In genomic region chr19:29515991-29516390, GRCm38 (mm10) we compare ENCODE assay signal across 26 mouse cellular contexts. TPM values are rescaled to one million over a fixed set of nuclear protein-coding genes. Genes with fewer than 3 reads are reported as not detected.
DNase-seq lines count a peak whose midpoint lies in the region; ATAC-seq and TF ChIP-seq lines count a peak whose summit lies in the region.
"Had no signal": no experiment of that assay in that cellular context is flagged by ENCODE, and none has a peak within 500 bp of the region (broad histone marks: within the 10 kb centered on the region; RNA-seq: fewer than 3 reads in every experiment).

No protein-coding gene starts in this region.

- no peaks in the 10 kb centered on the region for H3K27me3 ChIP-seq in E14TG2a.4 (ENCODE audit: insufficient read depth, low read length)
- H3K27me3 ChIP-seq: embryonic facial prominence, embryonic 12.5 days; embryonic facial prominence, embryonic 15.5 days; forebrain, embryonic 12.5 days; forebrain, embryonic 15.5 days; heart, embryonic 13.5 days; hindbrain, embryonic 12.5 days; hindbrain, embryonic 15.5 days had no signal

- ATAC-seq in erythroblast, adult 5-6 weeks (replicated peaks; ENCODE audit: low FRiP score, poor library complexity, severe bottlenecking): no peak
- ATAC-seq: activated CD4-positive, CD25-positive, alpha-beta regulatory T cell, adult 4 months; forebrain, embryonic 15.5 days had no signal

- intact Hi-C loops in heart, postnatal 36 days (cut with DNase I): no loop called here

- peaks cover 7% of the 10 kb centered on the region; the same call in 1 of the 2 replicates for H3K36me3 ChIP-seq in E14TG2a.4 (ENCODE audit: insufficient read depth, low read length)
- H3K36me3 ChIP-seq: forebrain, embryonic 12.5 days; forebrain, embryonic 15.5 days; hindbrain, embryonic 12.5 days; hindbrain, embryonic 15.5 days had no signal

- H3K9me3 ChIP-seq in E14TG2a.4 (ENCODE audit: low read length): peaks cover 5% of the 10 kb centered on the region; the same call in 1 of the 2 replicates
- H3K9me3 ChIP-seq: embryonic facial prominence, embryonic 12.5 days; forebrain, embryonic 12.5 days; forebrain, embryonic 15.5 days; heart, embryonic 10.5 days; heart, embryonic 13.5 days; hindbrain, embryonic 15.5 days had no signal

- H3K4me3 ChIP-seq in E14TG2a.4 (replicated peaks; ENCODE audit: low read length): peak overlapping the region; percentile 46
- H3K4me3 ChIP-seq: embryonic facial prominence, embryonic 12.5 days; embryonic facial prominence, embryonic 15.5 days; erythroblast, embryonic 14.5 days; forebrain, embryonic 12.5 days; forebrain, embryonic 15.5 days; heart, adult 2 months; heart, embryonic 10.5 days; heart, embryonic 13.5 days; hindbrain, embryonic 12.5 days; hindbrain, embryonic 15.5 days had no signal

- peak; percentile 17 for DNase-seq in heart, adult 11 months
- DNase-seq in heart, postnatal 36 days: no peak
- peak; percentile 81 for DNase-seq in R1 (ENCODE audit: low read depth, low spot score)
- DNase-seq in c-Kit-positive CD71-positive TER-119-positive erythroid progenitor cells, embryonic 14.5 days (ENCODE audit: low spot score): peak; percentile 25
- DNase-seq in urinary bladder, postnatal 10 days (ENCODE audit: low spot score): no peak
- no peak for DNase-seq in right cerebral cortex, adult 18-20 months
- DNase-seq: adrenal gland, adult 8-10 months; adrenal gland, postnatal 25 days; cerebellum, adult 18-20 months; cerebellum, adult 9-10 months; cerebellum, postnatal 14 days; gastrocnemius, postnatal 25 days; heart, adult 2 months; heart, postnatal 14 days had no signal

- H3K4me1 ChIP-seq in E14TG2a.4 (replicated peaks; ENCODE audit: low read depth, low read length): peaks cover 31% of the 10 kb centered on the region
- H3K4me1 ChIP-seq: embryonic facial prominence, embryonic 12.5 days; embryonic facial prominence, embryonic 15.5 days; forebrain, embryonic 12.5 days; hindbrain, embryonic 12.5 days had no signal

- no peak for TF ChIP-seq CTCF in E14TG2a.4 (conservative IDR thresholded peaks at IDR 0.05; ENCODE audit: low read length)

RNA-seq across cellular contexts. Expression of gene Ric1, which starts 6.1 kb away (rescaled TPM):
- 10 to 100 TPM; 23.6 to 25.0 TPM for total RNA-seq in heart, postnatal 36 days (2021)
- total RNA-seq in erythroblast, adult 5-6 weeks (2015; ENCODE audit: low replicate concordance): 1.7 and 6.1 TPM in 2 replicates
- 4.6 and 4.7 TPM in 2 replicates for total RNA-seq in erythroblast, adult 5-6 weeks (2017; ENCODE audit: low replicate concordance)

Comparison
In these comparisons a context has a peak if more than half of its experiments do, and no peak if none do; other contexts are left out.
1. DNase-seq: peak in heart, adult 11 months (single experiment), R1 (single experiment) and c-Kit-positive CD71-positive TER-119-positive erythroid progenitor cells, embryonic 14.5 days (single experiment); none in heart, postnatal 36 days (0 of 2), urinary bladder, postnatal 10 days (single experiment) and right cerebral cortex, adult 18-20 months (single experiment).